Mouse (Mus musculus): ENCODE results near the gene Slc40a1.

Gene Slc40a1

DNA sequence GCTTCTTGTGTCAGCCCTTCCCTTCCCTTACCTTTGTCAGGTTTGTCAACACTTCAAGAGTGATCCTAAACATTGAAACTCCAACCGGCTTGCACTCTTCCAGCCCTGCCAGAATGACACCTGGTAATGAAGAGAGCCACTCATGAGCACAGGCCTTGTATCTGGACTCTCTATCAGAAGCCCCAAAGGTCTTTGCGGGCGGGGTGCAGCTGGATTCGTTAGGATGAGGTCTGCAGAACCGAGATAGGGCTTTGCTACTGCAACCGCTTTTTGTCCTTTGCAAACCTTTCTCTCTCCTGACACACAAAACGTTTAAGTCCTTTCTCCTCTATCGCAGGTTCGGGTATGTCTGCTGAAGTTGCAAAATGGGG is at the start of gene Slc40a1:
Gene Slc40a1 (minus strand): TSS at position 131 of the 371 bp plus-strand sequence.
- DNase-seq = no peak

DNA sequence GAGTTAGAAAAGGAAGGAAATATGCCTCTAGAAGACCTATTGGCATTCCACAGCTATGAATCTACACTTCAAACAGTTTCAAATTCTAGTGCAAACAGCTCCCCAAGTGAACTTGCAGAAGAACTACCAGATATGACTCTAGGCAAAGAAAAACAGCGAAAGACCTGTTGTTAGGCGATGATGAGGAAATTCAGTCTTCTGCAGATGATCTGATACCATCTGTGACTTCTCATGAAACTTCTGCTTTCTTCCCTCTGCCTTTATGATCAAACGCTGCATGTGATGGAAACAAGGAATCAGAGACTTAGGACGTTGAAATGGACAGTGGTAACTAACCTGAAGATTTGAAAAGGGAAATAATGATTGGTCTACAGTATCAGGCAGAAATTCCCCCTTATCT is 45.0 kb upstream of the Slc40a1 start:
- DNase-seq = no peak

DNA sequence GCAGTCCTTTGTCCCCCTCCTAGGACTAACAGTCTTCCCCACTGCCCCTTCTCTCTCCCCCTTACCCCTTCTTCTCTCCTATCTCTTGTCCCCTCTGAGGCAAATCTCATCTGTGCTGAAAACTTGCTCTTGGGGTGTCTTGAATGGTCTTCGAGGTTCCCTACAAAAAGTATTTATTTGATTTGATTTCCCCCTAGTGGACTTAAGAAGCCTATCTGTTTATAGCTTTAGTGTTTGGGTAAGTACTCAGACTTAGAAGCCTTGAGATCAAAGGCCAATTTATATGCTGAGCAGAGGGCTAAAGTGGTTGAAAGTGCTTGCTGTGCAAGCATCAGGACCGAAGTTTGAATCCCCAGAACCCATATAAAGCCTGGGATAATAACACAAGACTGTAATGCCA is 22.7 kb upstream of the Slc40a1 start:
- DNase-seq = no peak

DNA sequence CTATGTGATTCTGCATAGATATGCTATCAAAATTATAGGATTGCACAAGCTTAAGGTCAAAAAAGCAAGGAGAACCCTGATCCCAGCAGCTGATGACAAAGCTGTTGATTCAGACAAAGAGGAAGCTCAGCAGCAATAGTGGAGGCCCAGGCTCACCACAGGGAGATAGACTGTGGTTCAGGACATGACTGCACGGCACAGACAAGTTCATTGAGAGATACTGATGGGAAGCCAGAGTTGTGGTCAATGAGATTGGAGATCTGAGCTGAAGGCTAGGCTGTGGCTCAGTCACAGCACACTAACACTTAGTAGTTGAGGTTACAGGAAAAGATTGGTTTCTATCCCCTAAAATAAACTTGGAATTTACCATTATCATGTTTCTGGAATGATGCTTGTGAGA is 21.5 kb upstream of the Slc40a1 start:
- no peak for DNase-seq

DNA sequence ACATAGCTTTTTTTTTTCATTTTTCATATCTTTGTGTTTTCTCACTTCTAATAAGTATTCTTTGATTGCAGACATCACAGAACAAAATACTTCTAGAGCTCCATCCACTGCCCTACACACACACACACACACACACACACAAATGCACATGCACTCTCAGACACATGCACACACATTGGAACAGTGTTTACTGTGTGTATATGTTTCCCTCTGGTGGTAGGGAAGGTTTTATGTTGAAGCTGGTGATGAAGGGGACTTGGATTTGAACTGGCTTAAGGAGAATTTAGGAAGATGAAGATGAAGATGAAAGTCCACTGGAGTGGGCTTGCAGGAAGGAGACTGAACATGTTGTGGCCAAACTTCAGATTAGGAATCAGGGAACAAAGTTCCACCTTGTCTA is 4.8 kb upstream of the Slc40a1 start:
- DNase-seq = no peak

DNA sequence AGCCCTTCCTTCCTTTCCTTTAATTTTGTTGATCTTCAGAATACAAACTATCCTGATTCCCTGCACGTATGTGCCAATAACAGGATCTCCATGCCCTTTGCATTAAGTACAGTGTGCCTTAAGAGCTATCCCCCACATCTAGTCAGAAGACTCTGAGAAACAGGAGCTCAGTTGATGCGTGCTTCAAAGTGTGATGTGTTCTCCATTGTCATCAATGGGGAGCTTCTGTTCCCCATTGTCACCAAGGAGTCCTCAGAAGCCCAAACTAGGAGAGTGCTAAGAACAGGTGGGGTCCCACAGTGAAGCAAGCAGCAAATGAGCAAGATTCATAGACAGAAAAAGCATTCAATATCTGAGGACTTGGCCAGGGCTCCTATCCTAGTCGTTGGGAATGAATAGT is 588 bp upstream of the Slc40a1 start:
- DNase-seq = peak; percentile 29

DNA sequence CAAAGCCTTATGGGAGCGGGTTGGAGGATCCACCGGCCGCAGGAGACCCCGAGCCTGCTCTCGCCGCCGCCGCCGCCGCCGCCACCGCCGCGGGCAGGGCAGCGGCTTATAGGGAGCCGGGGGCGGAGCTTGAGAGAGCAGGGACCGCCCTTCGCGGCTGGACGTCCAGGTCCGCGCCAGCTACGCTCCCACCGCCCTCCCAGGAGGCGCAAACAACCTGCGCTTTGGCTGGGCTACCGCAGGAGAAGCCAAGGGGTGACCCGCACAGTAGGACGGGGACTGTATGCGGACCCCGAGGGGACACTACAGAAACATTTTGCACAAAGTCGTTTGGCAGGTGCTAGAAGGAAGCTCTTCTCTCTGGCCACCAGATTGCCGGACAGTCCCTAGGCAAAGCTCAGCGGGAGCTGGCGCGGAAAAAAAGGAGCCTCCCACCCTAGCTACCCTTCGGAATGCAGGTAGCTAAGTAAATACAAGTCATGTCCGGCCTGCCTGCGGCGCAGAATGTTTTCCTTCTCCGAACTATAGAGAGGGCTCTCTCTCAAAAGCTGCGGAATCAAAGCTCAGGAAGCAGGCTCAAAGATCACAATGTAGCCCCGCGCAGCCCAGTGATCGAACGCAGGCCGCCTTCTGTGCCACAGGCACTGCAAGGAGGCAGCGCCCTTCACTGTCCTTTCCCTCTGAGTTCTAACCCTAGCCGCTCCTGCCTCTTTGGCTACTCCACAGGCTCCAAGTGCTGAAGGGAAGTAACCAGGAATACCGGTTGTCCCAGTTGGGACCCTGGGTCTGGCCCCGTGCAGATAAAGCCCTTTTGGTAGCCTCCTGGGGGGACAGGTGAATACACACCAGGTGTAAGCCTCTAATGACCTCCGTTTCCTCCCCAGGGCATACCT is 577 bp downstream of the Slc40a1 start:
- DNase-seq = peak; percentile 98

DNA sequence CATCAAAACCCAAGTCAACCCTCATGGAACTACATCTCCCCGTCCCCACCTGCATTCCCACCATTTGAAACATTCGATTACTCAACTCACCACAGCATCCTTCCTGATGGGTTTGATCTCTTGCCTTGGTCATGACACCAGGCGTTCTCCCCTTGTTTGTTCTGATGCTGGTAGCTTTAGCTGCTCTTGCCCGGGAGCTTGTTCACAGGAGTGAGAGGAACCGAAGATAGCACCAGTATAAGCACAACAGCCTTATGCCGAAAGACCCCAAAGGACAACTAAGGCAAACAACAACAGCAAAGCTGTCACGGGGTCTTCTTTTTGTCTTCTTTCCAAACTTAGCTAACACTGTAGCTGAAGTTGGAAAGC is 1.2 kb downstream of the Slc40a1 start:
- DNase-seq = no peak

DNA sequence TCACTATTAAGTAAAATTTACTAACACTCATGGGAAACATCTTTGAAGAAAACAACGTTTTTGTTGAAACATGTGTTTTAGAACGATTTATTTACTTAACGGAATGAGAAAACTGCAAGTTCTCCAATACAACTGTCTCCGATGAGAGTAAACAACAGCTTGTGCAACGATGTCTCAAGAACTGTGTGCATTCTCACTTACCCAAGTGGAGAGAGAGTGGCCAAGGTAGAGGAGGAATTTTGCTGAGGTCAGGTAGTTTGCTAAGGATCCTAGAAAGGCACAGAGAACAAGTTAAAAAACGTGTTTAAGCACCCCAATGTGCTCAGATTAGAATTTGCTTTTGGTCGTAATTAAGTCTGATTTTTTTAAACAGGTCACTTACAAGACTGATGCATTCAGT is 1.8 kb downstream of the Slc40a1 start:
- DNase-seq = no peak

DNA sequence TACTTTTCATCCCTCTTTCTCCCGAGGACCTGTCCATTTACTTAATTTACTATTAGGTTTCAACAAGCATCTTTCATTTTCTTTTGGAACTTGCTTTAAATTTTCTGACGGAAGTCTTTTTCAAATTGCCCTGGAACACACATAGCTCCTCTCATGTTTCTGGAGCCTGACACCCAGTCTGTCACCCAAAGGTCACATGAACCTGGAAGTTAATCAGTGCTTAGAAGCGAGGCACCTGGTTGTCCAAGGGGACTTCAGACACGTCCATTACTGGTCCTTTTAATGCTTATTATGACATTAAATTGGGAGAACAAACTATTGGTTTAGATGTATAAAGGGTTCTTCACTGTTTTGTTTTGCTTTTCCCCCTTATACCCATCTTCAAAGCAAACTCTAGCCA is 3.0 kb downstream of the Slc40a1 start:
- DNase-seq = no peak

DNA sequence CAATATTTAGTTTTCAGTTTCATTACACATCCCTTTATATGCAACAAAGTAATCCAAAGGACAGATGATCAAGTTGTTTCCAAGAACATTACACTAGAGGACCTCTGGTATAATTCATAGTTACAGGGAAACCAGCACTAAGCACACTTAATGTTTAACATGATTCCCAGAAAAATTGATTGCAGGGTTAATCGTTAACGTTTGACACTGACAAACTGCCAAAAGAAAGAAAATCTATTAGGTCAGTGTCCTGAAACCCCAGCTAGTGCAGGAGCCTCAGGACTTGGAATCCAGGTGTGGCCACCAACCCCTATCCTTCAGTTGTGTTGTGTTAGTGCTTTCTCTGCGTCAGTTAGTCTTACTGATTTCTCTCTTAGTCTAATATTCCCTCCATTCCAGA is 5.6 kb downstream of the Slc40a1 start:
- peak; percentile 78 for DNase-seq

DNA sequence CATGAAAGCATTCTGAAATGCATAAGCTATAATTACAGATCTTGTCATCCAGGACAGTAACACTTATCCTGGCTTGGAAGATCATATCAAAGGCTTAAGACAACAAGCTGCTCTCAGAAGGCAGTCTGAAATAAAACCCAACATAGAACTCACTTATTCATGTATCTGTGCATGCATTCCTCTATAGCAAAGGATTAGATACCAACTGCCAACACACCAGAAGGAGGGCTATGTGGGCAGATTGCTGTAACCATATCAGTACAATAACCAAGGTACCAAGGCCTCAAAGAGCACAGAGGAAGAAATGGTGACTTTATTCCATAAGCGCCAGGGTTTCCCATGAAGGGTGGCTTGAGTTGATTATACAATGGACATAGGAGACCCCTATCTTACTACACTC is 6.6 kb downstream of the Slc40a1 start:
- no peak for DNase-seq

DNA sequence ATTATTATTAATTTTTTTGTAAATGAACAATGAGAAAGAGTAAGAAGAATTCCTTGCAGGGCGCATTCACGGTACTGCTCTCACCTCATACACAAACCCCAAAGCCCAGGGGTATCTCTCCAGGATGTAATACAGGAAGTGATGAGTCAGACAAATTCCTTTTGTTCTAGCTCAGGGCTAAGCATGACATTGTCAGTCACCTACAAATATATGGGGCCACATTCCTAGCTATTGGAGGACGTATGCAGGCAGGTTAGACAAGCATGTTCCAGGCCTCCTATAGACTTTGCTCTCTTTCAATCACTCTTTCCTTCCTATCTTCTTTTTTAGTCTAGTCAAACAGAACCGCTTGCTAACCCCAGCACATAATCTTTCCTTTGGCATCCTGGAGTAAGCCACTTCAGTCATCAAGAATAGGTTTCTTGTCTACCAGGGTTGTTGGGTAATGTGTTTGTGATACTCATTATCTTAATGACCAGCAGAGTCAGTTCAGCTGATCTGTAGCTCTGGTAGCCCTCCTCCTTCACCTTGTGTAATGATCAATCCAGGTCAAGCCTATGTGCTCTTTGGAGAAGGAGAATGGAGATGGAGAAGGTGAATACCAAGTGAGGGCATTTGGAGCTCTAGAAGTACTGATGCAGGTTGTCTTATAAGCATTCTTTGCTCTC is 9.1 kb downstream of the Slc40a1 start:
- no peak for DNase-seq

DNA sequence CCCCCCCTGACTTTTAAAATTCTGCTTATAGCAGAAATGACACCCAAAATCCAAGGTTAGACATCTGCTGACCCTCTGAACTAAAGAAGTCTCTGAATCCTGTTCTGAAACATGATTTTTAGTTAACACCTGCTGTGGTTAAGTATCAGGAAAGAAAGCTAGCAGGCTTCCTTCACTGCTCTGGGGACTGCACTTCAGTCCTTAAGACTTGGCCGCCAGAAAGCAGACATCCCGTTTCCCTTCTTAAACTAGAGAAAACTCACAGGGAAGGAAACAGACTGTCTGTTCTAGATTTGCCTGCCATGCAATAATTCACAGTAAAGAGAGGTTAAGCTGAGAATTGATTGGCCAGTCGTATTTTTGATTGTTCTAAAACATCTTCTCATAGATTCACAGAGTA is 10.1 kb downstream of the Slc40a1 start:
- DNase-seq = no peak

DNA sequence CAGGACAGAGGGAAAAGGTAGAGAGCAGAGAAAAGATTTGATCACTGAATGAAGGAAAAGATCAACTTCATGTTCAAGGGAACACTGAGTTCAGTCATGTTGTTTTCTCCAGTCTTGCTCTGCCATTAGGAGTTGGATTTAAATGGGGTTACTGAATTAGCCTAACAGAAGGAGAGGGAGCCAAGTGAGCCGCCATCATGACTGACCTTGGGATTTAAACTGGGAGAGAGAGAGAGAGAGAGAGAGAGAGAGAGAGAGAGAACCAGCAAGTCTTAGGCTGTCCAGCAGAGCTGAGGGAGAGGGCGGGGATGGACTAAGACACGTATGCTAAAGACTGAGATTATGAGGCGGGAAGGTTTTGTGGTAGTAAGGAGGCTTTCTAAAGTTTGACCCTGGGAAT is 12.1 kb downstream of the Slc40a1 start:
- no peak for DNase-seq

DNA sequence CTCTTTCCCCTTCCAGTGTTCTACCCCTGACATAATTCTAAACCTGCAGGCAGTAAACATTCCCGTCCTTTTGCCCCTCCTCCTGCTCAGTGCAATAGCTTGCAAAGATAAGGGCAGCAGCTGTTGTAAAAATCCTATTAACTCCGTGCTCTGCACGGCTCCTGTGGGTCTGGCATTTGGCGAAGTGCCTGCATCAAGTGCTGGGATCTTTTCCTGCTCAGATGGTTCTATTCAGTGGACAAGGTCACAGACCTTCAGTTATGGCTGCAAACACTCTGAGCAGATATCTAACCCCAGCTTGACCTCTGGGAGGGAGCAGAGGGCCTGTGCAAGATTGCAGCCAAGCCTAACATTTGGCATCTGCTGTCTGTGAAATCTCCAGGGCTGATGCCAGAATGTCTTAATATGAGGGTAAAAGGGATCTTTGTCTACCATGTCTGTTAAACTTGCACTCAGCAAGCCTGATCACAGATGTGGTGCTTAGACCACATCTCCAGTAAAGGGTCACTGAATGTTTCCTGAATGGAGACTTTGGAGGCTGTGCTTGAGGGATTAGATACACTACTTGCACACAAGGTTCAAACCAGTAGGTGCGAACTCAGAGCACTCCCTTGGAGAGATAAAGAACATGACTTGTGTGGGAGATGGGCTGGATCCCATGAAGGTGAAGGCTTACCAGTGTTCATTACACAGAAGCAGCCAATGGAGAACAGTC is 21.1 kb downstream of the Slc40a1 start:
- peak; percentile 96 for DNase-seq

DNA sequence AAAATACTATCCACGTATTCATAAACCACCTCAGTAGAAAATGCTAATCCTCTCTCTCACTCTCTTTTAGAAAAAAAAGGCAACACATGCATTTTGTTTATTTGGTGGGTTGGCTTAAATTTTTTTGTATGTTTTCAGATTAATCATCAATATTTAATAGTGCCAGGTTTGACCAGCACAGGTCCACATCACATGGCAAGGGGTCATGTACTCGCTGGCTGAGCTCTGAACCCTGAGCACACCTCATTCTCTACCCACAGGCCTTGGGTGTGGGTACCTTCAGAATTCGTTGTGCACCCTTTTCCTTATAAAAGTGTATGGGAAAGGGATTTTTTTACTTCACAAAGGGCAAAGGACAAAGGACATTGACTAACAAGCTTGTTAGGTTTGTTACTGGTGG is 22.2 kb downstream of the Slc40a1 start:
- DNase-seq = no peak

DNA sequence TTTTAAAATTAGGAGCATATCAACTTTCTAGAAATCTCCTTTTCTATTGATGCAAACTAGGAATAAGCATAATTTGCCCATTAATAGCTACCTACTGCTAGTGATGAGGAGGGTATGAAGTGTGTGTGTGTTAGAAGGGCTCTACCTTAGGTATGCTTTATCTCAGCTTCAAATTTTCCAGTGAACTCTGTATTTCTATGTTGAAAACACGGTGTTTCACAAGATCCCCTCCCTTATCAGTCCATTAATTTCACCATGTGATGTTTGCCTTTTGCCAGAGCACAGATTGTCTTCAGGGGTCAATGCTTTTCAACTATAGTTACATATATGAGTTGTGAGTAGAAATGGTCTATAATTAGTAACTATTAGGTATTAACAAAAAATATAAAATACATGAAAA is 28.3 kb downstream of the Slc40a1 start:
- no peak for DNase-seq

DNA sequence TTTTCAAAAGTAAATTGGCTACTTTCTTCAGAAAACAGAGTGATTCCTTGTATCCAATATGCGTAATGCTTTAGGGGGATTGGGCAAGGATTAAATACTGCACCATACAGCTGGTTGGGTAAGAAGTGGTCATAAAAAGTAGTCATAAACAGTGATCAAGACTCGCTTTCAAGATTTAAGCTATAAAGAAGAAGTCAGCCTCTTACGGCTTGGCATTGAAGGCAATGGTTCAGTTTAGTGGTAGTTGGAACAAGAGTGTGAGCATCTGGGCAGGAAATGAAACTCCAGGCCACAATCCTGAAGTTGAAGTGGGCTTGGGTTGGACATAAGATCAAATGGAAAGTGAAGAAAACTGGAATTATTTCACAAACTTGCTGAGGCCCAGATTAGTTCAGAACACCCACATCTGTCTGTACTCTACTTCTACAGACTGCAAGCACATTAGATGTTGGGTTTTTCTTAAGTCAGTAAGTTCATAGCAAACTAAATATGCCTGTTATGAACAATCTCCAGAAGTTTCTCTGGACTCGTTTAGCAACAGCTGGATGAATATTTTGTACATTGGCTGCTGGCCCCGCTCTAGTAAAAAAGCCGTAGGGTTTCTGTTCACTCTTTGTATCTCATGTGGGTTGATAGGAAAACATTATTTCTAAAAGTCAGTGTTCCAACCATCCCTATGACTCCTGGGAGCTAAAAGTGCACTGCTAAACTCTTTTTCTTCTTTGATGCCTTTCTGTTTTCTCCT is 32.0 kb downstream of the Slc40a1 start:
- peak; percentile 87 for DNase-seq

DNA sequence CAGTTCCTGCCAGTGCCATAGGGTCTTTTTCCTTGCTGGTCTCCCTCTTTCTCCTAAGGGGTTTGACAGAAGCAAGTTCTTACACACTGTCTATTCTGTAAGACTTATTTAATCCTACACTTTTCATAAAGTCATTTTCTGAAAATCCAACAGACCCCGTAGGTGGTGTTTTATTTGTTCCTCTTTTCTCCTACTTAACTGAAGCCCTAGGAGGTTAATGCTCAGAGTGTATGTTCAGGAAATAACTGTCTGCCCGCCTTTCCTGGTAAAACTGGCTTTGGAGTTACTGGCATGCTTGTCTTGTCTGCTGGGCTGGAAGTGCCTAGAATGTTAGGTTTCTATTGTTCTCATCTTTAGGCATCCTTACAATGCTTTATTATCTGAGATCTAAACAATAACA is 34.3 kb downstream of the Slc40a1 start:
- DNase-seq = no peak

DNA sequence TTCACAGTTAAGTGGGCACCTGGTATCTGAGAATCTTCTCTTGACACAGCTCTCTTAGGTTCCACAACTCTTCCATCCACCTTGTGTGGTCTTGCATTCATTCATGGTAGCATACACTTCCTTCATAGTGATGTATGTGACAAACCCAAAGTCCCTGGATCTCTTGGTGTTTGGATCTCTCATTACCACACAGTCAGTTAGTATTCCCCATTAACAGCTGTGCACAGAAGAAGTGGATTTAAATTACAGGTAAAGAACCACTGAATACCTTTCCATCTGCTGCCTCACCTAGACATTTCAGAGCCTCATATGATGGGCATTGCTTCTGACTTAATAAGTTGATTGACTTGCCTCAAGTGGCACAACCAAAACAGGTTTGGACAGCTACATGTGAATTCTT is 36.1 kb downstream of the Slc40a1 start, which contains the start of gene Gm5269:
Gene Gm5269 (minus strand): TSS at position 101 of the 400 bp plus-strand sequence.
- no peak for DNase-seq

DNA sequence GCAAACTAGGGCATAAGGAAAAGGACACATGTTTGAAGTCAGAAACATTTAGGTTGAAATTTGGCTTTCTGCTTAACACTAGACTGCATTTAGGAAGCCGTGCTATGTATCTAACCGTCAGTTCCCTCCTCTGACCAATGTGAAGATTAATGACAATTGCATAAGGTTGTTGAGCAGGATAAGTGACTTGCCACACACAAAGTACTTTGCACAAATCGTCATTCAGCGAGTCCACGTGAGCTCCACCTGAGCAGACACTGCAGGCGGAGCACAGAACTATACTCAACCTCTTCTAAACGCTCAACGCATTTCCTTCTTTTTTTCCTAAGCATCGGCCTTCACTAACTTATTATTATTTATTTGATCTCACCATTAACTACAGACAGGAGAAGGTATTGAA is 39.5 kb downstream of the Slc40a1 start:
- no peak for DNase-seq

DNA sequence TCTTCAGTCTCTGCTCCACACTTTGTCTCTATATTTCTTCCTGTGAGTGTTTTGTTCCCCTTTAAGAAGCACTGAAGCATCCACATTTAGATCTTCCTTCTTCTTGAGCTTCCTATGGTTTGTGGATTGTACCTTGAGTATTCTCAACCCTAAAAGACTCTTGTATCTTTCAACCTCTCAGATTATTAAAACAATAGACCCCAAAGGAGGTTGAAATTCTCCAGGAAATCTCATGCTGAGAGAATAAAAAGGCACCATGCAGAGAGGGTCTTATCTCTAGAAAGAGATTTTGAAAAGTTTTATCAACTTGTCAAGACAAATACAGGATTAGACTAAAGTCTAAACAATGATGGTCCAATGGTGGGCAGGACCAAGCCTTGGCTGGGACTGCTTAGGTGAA is 42.9 kb downstream of the Slc40a1 start:
- no peak for DNase-seq

Measured in heart, adult 11 months (tissue).